Mouse (Mus musculus) brain, adult 2 months (tissue): ENCODE data around the gene Ghsr.
"Not testable (repeated sequence)": the region's sequence is repeated elsewhere in the genome, so short reads cannot be mapped to it uniquely, and the experiment has no call there.

ENCODE experiments used
- DNase-seq: peaks from one replicate; pipeline ENCODE4 v3.0.0; 2011; ENCODE audit warnings: low read depth, low spot score

Gene Ghsr

DNA sequence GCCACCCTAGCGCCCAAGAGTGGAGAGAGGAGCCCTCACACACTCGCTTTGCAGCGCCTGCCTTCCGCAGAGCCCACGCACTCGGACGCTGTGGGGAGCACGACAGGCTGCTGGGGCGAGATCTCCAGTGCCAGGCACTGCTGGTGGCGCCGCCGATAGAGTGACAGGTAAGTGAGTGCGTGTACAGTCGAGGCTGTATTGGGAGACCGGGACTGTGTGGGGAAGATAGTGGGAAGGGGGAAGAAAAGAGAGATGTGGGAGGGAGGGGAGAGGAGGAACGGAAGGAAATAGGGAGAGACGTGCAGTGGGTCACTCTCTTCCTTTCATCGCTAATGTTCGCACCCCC lies at the start of gene Ghsr:
Gene Ghsr, plus strand, starts transcription at position 76 of the 346 bp plus-strand sequence.
- DNase-seq, result peak; percentile 14

GRCm38 (mm10) chr3:27322591-27322990 lies 48.6 kb upstream of the Ghsr start:
- no peak for DNase-seq

- DNase-seq, result no peak
Measured at GRCm38 (mm10) chr3:27323551-27323950, 47.6 kb upstream of the Ghsr start.

DNA sequence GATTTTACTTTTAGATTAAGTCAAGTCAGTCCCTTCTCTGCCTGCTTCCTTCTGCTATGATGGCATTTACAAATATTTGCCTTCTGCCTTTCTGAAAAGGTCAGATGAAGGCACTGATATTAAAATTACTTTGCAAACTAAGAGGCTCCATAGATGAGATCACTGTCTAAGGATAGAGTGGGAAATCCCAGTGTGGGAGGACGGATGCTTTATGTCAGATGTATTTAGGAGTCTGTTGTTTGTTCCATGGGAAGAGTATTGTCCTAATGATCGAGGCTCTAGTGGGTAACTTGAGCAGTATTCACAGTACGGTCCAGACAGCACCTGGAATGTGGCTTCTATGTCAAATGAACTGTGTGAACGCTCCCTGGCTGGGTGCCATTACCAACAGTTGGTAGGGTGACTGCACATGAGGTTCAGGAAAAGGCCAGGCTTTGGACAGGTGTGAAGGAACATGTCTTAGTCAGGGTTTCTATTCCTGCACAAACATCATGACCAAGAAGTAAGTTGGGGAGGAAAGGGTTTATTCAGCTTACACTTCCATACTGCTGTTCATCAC lies 44.4 kb upstream of the Ghsr start:
- DNase-seq, result no peak

- DNase-seq, result no peak
Measured at GRCm38 (mm10) chr3:27330706-27331105, 40.4 kb upstream of the Ghsr start.

DNA sequence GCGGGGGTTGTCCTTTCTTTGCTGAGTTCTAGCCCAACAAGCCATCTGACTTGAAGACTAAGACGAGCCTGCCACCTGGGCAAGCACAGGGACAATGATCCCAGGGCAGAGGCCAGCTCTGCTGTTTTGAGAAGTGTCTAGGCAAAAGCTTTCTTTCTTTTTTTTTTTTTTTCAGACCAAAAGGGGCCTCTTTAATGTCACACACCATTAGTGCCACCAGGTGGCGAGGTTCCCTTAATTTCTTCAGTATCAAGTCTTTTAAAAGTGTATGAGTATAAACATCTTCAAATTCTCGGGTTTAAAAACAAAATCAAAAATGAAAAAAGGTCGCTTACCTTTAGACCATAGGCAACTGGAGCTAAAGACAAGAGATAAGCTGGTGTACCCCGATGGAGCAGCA lies 32.7 kb upstream of the Ghsr start:
- peak; percentile 62 for DNase-seq

DNA sequence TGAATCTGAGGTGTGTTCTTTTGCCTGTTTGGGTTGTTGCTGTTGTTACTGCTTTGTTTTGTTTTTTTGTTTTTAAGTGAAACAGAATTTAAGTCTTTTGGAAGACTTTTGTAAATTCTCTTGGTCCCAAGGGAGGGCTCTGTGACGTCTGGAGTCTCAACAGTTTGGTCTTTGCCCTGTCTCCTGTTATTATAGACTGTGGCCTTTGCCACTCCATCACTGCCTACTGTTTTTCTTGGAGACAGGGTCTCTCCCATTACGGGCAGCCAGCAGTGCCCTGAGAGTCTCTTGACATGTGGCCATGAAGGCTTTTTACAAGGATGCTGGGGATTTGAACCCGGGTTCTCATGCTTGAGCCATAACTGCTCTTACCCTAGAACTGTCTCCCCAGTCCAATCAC lies 32.3 kb upstream of the Ghsr start:
- DNase-seq, result no peak

GRCm38 (mm10) chr3:27340757-27341156 lies 30.4 kb upstream of the Ghsr start:
- DNase-seq, result no peak

GRCm38 (mm10) chr3:27342462-27342861 lies 28.7 kb upstream of the Ghsr start:
- no peak for DNase-seq

DNA sequence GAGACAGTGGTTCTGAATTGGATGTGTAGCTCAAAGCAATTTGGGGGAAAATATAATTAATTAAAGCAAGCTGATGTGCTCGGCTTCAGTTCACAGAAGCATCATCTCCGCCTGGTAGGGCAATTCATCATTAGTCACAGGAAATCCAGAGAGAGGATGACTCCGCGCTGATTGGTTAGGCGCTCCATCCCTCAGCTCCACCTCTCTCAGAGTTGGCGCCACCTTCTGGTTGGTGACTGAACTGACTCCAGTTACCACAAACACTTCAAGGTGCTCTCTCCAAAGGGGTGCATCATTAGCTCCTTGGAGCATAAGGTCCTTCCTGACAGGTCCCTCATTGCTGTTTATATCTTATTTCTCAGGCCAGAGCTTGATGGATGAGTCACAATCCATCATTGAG lies 25.6 kb upstream of the Ghsr start:
- DNase-seq, result peak; percentile 13

DNA sequence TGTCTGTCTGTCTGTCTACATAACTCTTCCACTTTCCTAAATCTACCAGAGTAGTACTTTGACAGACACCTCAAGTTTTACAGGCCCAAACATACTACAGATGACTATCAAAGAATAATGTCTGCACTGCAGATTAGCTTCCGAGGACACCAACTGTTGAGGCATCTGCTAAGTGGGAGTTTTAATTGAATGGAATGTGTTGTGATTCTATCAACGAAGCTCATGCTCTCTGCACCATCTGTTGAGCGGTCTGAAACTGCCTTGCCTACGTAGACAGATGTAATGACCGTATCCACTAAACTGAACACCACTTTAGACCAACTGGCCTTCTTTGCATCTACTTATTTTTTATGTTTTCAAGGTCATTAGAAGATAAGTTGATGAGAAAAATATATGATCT lies 22.7 kb upstream of the Ghsr start:
- DNase-seq, result peak; percentile 76

GRCm38 (mm10) chr3:27351105-27351504 lies 20.0 kb upstream of the Ghsr start:
- DNase-seq, result no peak

DNA sequence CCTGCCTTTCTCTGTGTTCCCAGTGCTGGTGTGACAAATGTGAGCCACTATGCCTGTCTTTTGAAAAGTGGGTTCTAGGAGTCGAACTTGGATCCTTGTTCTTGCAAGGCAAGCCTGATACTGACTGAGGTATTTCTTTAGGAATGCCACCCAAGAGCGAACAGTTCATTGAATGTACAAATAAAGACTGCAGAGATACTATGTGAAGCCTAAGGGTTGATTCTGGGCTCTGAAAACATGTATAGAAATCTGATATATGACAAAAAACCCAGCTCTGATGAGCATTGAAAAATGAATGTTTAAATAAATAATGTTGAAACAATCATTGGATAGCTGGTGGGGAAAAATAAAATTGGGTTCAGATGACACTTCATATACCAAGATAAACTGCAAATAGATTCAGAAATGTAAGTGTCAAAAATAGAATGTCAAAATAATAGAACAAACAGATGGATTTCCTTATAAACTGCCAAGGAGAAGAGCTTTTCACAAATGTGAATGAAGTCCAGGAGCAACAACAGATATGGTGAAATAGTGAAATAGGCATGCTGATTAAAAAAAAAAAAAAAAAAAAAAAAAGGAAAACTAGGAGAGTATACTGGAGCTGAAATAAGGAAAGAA lies 11.9 kb upstream of the Ghsr start:
- no peak for DNase-seq

- DNase-seq, result no peak
Measured at GRCm38 (mm10) chr3:27370125-27370524, 1.0 kb upstream of the Ghsr start.

GRCm38 (mm10) chr3:27370582-27371275 lies 422 bp upstream of the Ghsr start:
- no peak for DNase-seq

- no peak for DNase-seq
Measured at GRCm38 (mm10) chr3:27371725-27372650, 837 bp downstream of the Ghsr start.

DNA sequence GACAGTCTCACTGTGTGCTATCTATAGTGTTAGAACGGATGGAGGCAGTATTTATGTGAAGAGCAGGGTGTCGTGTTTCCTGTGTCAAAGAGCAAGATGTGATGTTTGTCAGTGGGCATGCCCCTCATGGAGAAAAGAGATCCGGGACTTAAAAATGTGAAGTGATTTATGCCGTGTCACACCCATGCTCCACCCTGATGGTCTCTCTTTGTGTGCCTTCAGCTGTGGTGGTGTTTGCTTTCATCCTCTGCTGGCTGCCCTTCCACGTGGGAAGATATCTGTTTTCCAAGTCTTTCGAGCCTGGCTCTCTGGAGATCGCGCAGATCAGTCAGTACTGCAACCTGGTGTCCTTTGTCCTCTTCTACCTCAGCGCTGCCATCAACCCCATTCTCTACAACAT lies 3.2 kb downstream of the Ghsr start:
- no peak for DNase-seq

DNA sequence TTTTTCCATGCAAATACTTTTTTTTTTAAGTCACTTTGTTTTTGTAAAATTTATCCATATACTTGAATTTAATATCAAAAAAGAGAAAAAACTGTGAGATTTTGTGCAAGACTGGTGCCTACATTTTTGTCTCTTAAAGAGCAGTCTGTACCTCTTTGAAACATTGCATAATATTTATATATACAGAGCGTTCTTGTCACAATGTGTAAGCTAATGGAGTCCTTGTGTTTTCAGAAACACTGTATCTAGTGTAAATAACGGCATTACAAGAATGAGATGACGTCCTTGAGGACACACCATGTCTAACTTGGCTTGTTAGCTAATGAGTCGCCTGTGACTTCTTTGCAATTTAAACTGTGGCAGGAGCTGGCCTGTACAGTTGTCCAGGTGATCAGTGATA lies 6.8 kb downstream of the Ghsr start:
- DNase-seq, result no peak

- DNase-seq, result no peak
Measured at GRCm38 (mm10) chr3:27384836-27385235, 13.7 kb downstream of the Ghsr start.

GRCm38 (mm10) chr3:27389923-27390322 lies 18.8 kb downstream of the Ghsr start:
- DNase-seq, result no peak

GRCm38 (mm10) chr3:27400996-27401395 lies 29.8 kb downstream of the Ghsr start:
- not testable (repeated sequence) for DNase-seq

DNA sequence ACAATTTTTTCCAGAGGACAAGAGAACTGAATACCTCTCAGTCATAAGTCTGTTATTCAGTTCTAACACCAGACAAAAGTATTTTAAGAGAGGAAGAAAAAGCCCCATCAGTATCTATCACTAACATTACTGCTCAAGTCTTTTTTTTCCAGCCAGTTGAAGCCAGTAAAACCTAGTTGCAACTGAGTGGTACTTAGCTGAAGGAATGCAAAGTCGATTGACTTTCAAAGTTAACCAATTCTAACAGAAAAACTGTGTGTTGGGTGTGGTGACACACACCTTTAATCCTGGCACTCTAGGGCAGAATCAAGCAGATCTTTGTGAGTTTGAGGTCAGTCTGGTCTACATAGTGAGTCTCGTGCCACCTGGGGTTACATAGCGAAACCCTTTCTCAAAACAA lies 35.3 kb downstream of the Ghsr start:
- DNase-seq, result no peak
